In genomic region chr5:117314587-117315428, GRCm38 (mm10) we compare ENCODE assay signal across 10 mouse cellular contexts. TPM values are rescaled to one million over a fixed set of nuclear protein-coding genes. Genes with fewer than 3 reads are reported as not detected.
A peak's percentile ranks its signal among the peaks of the same experiment; 100 is the strongest.
DNase-seq lines count a peak whose midpoint lies in the region; ATAC-seq and TF ChIP-seq lines count a peak whose summit lies in the region.
"Had no signal": no experiment of that assay in that cellular context is flagged by ENCODE, and none has a peak within 500 bp of the region (broad histone marks: within the 10 kb centered on the region; RNA-seq: fewer than 3 reads in every experiment).

No protein-coding gene starts in this region.

- no peak for ATAC-seq in embryonic facial prominence, embryonic 12.5 days (ENCODE audit: insufficient number of reproducible peaks, insufficient read depth, low FRiP score, low TSS enrichment)
- no peak for ATAC-seq in neural tube, embryonic 11.5 days (ENCODE audit: insufficient read depth, low FRiP score, low TSS enrichment)
- ATAC-seq in neural tube, embryonic 15.5 days (ENCODE audit: low FRiP score) = no peak
- no peak for ATAC-seq in limb, embryonic 15.5 days (ENCODE audit: insufficient number of reproducible peaks, low FRiP score, low TSS enrichment, low read depth)
- peak; percentile 64 for ATAC-seq in stomach, embryonic 16.5 days (ENCODE audit: insufficient read depth, low FRiP score)

- H3K36me3 ChIP-seq in embryonic facial prominence, embryonic 12.5 days = no peaks in the 10 kb centered on the region
- no peaks in the 10 kb centered on the region for H3K36me3 ChIP-seq in embryonic facial prominence, embryonic 10.5 days (replicated peaks)
- no peaks in the 10 kb centered on the region for H3K36me3 ChIP-seq in neural tube, embryonic 11.5 days (ENCODE audit: control insufficient read depth, insufficient read depth, low read length)
- H3K36me3 ChIP-seq in neural tube, embryonic 15.5 days = no peaks in the 10 kb centered on the region
- H3K36me3 ChIP-seq in limb, embryonic 15.5 days = no peaks in the 10 kb centered on the region
- H3K36me3 ChIP-seq in stomach, embryonic 16.5 days (ENCODE audit: control insufficient read depth, insufficient read depth, low read length) = no peaks in the 10 kb centered on the region
- H3K36me3 ChIP-seq in thymus, adult 2 months (ENCODE audit: control insufficient read depth, insufficient read depth, low read length) = no peaks in the 10 kb centered on the region

- peaks cover 14% of the 10 kb centered on the region for H3K4me1 ChIP-seq in embryonic facial prominence, embryonic 12.5 days
- peaks cover 32% of the 10 kb centered on the region for H3K4me1 ChIP-seq in embryonic facial prominence, embryonic 10.5 days
- peaks cover 3% of the 10 kb centered on the region; the same call in 1 of the 2 replicates for H3K4me1 ChIP-seq in neural tube, embryonic 11.5 days (ENCODE audit: control insufficient read depth, insufficient read depth, low read length)
- H3K4me1 ChIP-seq in neural tube, embryonic 15.5 days = peaks cover 19% of the 10 kb centered on the region
- H3K4me1 ChIP-seq in limb, embryonic 15.5 days = peaks cover 20% of the 10 kb centered on the region
- H3K4me1 ChIP-seq in stomach, embryonic 16.5 days (ENCODE audit: control insufficient read depth, insufficient read depth, low read length) = peaks cover 24% of the 10 kb centered on the region
- H3K4me1 ChIP-seq in thymus, adult 2 months (replicated peaks; ENCODE audit: control insufficient read depth, insufficient read depth, low read length) = peaks cover 9% of the 10 kb centered on the region

- TF ChIP-seq CTCF in thymus, adult 2 months (IDR thresholded peaks at IDR 0.05; ENCODE audit: borderline replicate concordance, control insufficient read depth, extremely low read depth, insufficient read depth, low read length, poor library complexity) = no peak

- H3K27ac ChIP-seq in embryonic facial prominence, embryonic 12.5 days = no peak overlapping the region
- no peak overlapping the region; the same call in 1 of the 2 replicates for H3K27ac ChIP-seq in embryonic facial prominence, embryonic 10.5 days (replicated peaks)
- no peak overlapping the region for H3K27ac ChIP-seq in neural tube, embryonic 11.5 days (ENCODE audit: low read depth, low read length)
- no peak overlapping the region for H3K27ac ChIP-seq in neural tube, embryonic 15.5 days (replicated peaks)
- H3K27ac ChIP-seq in limb, embryonic 15.5 days = peak overlapping the region; percentile 23; the same call in 1 of the 2 replicates
- H3K27ac ChIP-seq in stomach, embryonic 16.5 days (ENCODE audit: low read length) = peak overlapping the region; percentile 94
- no peak overlapping the region for H3K27ac ChIP-seq in thymus, adult 2 months (ENCODE audit: control insufficient read depth, insufficient read depth, low read length)

- TF ChIP-seq POLR2A in thymus, adult 2 months (IDR thresholded peaks at IDR 0.05; ENCODE audit: control insufficient read depth, extremely low read depth, insufficient read depth, low read length, poor library complexity) = no peak

- no peak overlapping the region for H3K4me3 ChIP-seq in embryonic facial prominence, embryonic 12.5 days
- no peak overlapping the region for H3K4me3 ChIP-seq in embryonic facial prominence, embryonic 10.5 days
- no peak overlapping the region for H3K4me3 ChIP-seq in neural tube, embryonic 11.5 days (ENCODE audit: low read depth, low read length)
- H3K4me3 ChIP-seq in neural tube, embryonic 15.5 days (replicated peaks) = no peak overlapping the region
- H3K4me3 ChIP-seq in limb, embryonic 15.5 days = no peak overlapping the region
- peak overlapping the region; percentile 43; the same call in 1 of the 2 replicates for H3K4me3 ChIP-seq in stomach, embryonic 16.5 days (replicated peaks; ENCODE audit: low read length)
- no peak overlapping the region for H3K4me3 ChIP-seq in thymus, adult 2 months (ENCODE audit: control insufficient read depth, insufficient read depth, low read length)

- H3K27me3 ChIP-seq in embryonic facial prominence, embryonic 12.5 days = peaks cover 18% of the 10 kb centered on the region; the same call in 1 of the 2 replicates
- H3K27me3 ChIP-seq in embryonic facial prominence, embryonic 10.5 days (replicated peaks; ENCODE audit: low read depth, poor library complexity, severe bottlenecking) = peaks cover 67% of the 10 kb centered on the region
- H3K27me3 ChIP-seq in neural tube, embryonic 11.5 days (ENCODE audit: control insufficient read depth, insufficient read depth, low read length) = peaks cover 8% of the 10 kb centered on the region; the same call in 1 of the 2 replicates
- peaks cover 12% of the 10 kb centered on the region; the same call in 1 of the 2 replicates for H3K27me3 ChIP-seq in neural tube, embryonic 15.5 days (replicated peaks)
- no peaks in the 10 kb centered on the region for H3K27me3 ChIP-seq in limb, embryonic 15.5 days
- no peaks in the 10 kb centered on the region for H3K27me3 ChIP-seq in stomach, embryonic 16.5 days (ENCODE audit: control insufficient read depth, insufficient read depth, low read length)
- peaks cover 12% of the 10 kb centered on the region; the same call in 1 of the 2 replicates for H3K27me3 ChIP-seq in thymus, adult 2 months (ENCODE audit: control insufficient read depth, insufficient read depth, low read length)

- H3K4me2 ChIP-seq in embryonic facial prominence, embryonic 12.5 days (replicated peaks) = 0 out of 2 replicates have a peak overlapping the region, but pooled peaks have one; percentile 17
- H3K4me2 ChIP-seq in neural tube, embryonic 11.5 days (ENCODE audit: low read depth) = no peak overlapping the region
- no peak overlapping the region for H3K4me2 ChIP-seq in neural tube, embryonic 15.5 days
- peak overlapping the region; percentile 8; the same call in 1 of the 2 replicates for H3K4me2 ChIP-seq in limb, embryonic 15.5 days
- H3K4me2 ChIP-seq in stomach, embryonic 16.5 days (ENCODE audit: low read depth, low read length) = peak overlapping the region; percentile 66

- 19% methylated on average over 9 of the region's 9 CpGs for WGBS in embryonic facial prominence, embryonic 12.5 days
- 20% methylated on average over 9 of the region's 9 CpGs for WGBS in embryonic facial prominence, embryonic 10.5 days
- WGBS in neural tube, embryonic 11.5 days = 21% methylated on average over 9 of the region's 9 CpGs
- WGBS in neural tube, embryonic 15.5 days = 20% methylated on average over 9 of the region's 9 CpGs
- 30% methylated on average over 9 of the region's 9 CpGs for WGBS in limb, embryonic 15.5 days
- 29% methylated on average over 9 of the region's 9 CpGs for WGBS in stomach, embryonic 16.5 days
- 60% methylated on average over 9 of the region's 9 CpGs for WGBS in thymus, adult 2 months

- no peak overlapping the region for H3K9ac ChIP-seq in embryonic facial prominence, embryonic 12.5 days
- H3K9ac ChIP-seq in neural tube, embryonic 11.5 days (ENCODE audit: low read length) = peak overlapping the region; percentile 11; the same call in 1 of the 2 replicates
- no peak overlapping the region for H3K9ac ChIP-seq in neural tube, embryonic 15.5 days (replicated peaks)
- no peak overlapping the region for H3K9ac ChIP-seq in limb, embryonic 15.5 days
- H3K9ac ChIP-seq in stomach, embryonic 16.5 days (ENCODE audit: low read length) = peak overlapping the region; percentile 67

- no peak for DNase-seq in embryonic facial prominence, embryonic 10.5 days (ENCODE audit: low spot score)
- DNase-seq in neural tube, embryonic 11.5 days (ENCODE audit: low spot score) = no peak
- DNase-seq in thymus, adult 2 months = no peak
- no peak for DNase-seq in adipocyte (ENCODE audit: low spot score)
- DNase-seq: cerebellum, adult 9-11 months; right cerebral cortex, postnatal 14 days had no signal

- H3K9me3 ChIP-seq in embryonic facial prominence, embryonic 12.5 days = no peaks in the 10 kb centered on the region
- H3K9me3 ChIP-seq in embryonic facial prominence, embryonic 10.5 days = no peaks in the 10 kb centered on the region
- H3K9me3 ChIP-seq in neural tube, embryonic 11.5 days (ENCODE audit: control insufficient read depth, low read length) = no peaks in the 10 kb centered on the region
- no peaks in the 10 kb centered on the region for H3K9me3 ChIP-seq in neural tube, embryonic 15.5 days (replicated peaks)
- H3K9me3 ChIP-seq in limb, embryonic 15.5 days = no peaks in the 10 kb centered on the region
- no peaks in the 10 kb centered on the region for H3K9me3 ChIP-seq in stomach, embryonic 16.5 days (replicated peaks; ENCODE audit: control insufficient read depth, low read length)

RNA-seq across cellular contexts. Expression of gene Vsig10, which starts 4.1 kb away (rescaled TPM):
- 5.4 and 6.7 TPM in 2 replicates for polyA plus RNA-seq in embryonic facial prominence, embryonic 12.5 days (2016; fragmentation: Nextera tagmentation; extraction: Ambion mirVana)
- polyA plus RNA-seq in embryonic facial prominence, embryonic 10.5 days (2016; fragmentation: Nextera tagmentation; extraction: Ambion mirVana) = 3.4 and 4.0 TPM in 2 replicates
- polyA plus RNA-seq in neural tube, embryonic 11.5 days (2014; fragmentation: Nextera tagmentation; extraction: Ambion mirVana) = 1.4 and 2.0 TPM in 2 replicates
- 1.8 and 2.5 TPM in 2 replicates for polyA plus RNA-seq in neural tube, embryonic 15.5 days (2015; fragmentation: Nextera tagmentation; extraction: Ambion mirVana)
- 10.2 and 11.7 TPM in 2 replicates for polyA plus RNA-seq in limb, embryonic 15.5 days (2015; fragmentation: Nextera tagmentation; extraction: Ambion mirVana)
- 20.7 and 22.5 TPM in 2 replicates for polyA plus RNA-seq in stomach, embryonic 16.5 days (2015; fragmentation: Nextera tagmentation; extraction: Ambion mirVana)
- 7.3 and 11.5 TPM in 2 replicates for polyA plus RNA-seq in thymus, adult 2 months (2012; rRNA removed)

RNA-seq across cellular contexts. Expression of gene Pebp1, which starts 27.4 kb away (rescaled TPM):
- 767 and 781 TPM in 2 replicates for polyA plus RNA-seq in embryonic facial prominence, embryonic 12.5 days (2016; fragmentation: Nextera tagmentation; extraction: Ambion mirVana)
- 895 and 919 TPM in 2 replicates for polyA plus RNA-seq in embryonic facial prominence, embryonic 10.5 days (2016; fragmentation: Nextera tagmentation; extraction: Ambion mirVana)
- 915 and 934 TPM in 2 replicates for polyA plus RNA-seq in neural tube, embryonic 11.5 days (2014; fragmentation: Nextera tagmentation; extraction: Ambion mirVana)
- 1,021 and 1,056 TPM in 2 replicates for polyA plus RNA-seq in neural tube, embryonic 15.5 days (2015; fragmentation: Nextera tagmentation; extraction: Ambion mirVana)
- 645 and 672 TPM in 2 replicates for polyA plus RNA-seq in limb, embryonic 15.5 days (2015; fragmentation: Nextera tagmentation; extraction: Ambion mirVana)
- 666 and 677 TPM in 2 replicates for polyA plus RNA-seq in stomach, embryonic 16.5 days (2015; fragmentation: Nextera tagmentation; extraction: Ambion mirVana)
- 498 and 588 TPM in 2 replicates for polyA plus RNA-seq in thymus, adult 2 months (2012; rRNA removed)

RNA-seq across cellular contexts. Expression of gene Wsb2, which starts 42.3 kb away (rescaled TPM):
- 67.6 and 68.9 TPM in 2 replicates for polyA plus RNA-seq in embryonic facial prominence, embryonic 12.5 days (2016; fragmentation: Nextera tagmentation; extraction: Ambion mirVana)
- polyA plus RNA-seq in embryonic facial prominence, embryonic 10.5 days (2016; fragmentation: Nextera tagmentation; extraction: Ambion mirVana) = 42.0 and 47.3 TPM in 2 replicates
- 92.2 and 99.2 TPM in 2 replicates for polyA plus RNA-seq in neural tube, embryonic 11.5 days (2014; fragmentation: Nextera tagmentation; extraction: Ambion mirVana)
- 255 and 299 TPM in 2 replicates for polyA plus RNA-seq in neural tube, embryonic 15.5 days (2015; fragmentation: Nextera tagmentation; extraction: Ambion mirVana)
- polyA plus RNA-seq in limb, embryonic 15.5 days (2015; fragmentation: Nextera tagmentation; extraction: Ambion mirVana) = 66.9 and 74.6 TPM in 2 replicates
- 34.1 and 35.0 TPM in 2 replicates for polyA plus RNA-seq in stomach, embryonic 16.5 days (2015; fragmentation: Nextera tagmentation; extraction: Ambion mirVana)
- polyA plus RNA-seq in thymus, adult 2 months (2012; rRNA removed) = 91.8 and 120 TPM in 2 replicates

Comparison
In these comparisons a context has a peak if more than half of its experiments do, and no peak if none do; other contexts are left out.
1. H3K9ac ChIP-seq: peak in neural tube, embryonic 11.5 days (single experiment) and stomach, embryonic 16.5 days (single experiment); none in embryonic facial prominence, embryonic 12.5 days (single experiment), neural tube, embryonic 15.5 days (single experiment) and limb, embryonic 15.5 days (single experiment).
2. H3K27ac ChIP-seq: peak in limb, embryonic 15.5 days (single experiment) and stomach, embryonic 16.5 days (single experiment); none in embryonic facial prominence, embryonic 12.5 days (single experiment), embryonic facial prominence, embryonic 10.5 days (single experiment), neural tube, embryonic 11.5 days (single experiment), neural tube, embryonic 15.5 days (single experiment) and thymus, adult 2 months (single experiment).
3. H3K4me2 ChIP-seq: peak in embryonic facial prominence, embryonic 12.5 days (single experiment), limb, embryonic 15.5 days (single experiment) and stomach, embryonic 16.5 days (single experiment); none in neural tube, embryonic 11.5 days (single experiment) and neural tube, embryonic 15.5 days (single experiment).